Mouse (Mus musculus): ENCODE data around the gene Atxn7l2.

Gene Atxn7l2

DNA sequence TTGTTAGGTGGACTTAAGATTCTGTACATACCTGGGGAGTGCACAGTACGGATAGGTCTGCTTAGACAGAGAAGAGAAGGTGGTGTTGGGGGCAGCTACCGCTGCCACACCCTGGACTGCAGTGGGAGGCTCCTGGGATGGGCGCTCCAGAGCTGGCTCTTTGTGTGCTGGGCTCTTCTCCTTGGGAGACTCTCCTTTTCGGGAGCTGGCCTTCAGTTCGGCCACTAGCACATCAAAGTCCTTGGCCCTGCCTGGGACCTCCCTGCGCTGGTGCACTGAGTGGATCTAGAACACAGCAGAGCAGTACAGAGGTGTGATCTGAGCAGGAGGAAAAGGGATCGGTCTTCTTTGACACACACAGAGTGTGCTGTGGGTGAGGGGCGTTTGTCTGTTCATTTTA, 5.1 kb downstream of the Atxn7l2 start:
- no peak for DNase-seq

DNA sequence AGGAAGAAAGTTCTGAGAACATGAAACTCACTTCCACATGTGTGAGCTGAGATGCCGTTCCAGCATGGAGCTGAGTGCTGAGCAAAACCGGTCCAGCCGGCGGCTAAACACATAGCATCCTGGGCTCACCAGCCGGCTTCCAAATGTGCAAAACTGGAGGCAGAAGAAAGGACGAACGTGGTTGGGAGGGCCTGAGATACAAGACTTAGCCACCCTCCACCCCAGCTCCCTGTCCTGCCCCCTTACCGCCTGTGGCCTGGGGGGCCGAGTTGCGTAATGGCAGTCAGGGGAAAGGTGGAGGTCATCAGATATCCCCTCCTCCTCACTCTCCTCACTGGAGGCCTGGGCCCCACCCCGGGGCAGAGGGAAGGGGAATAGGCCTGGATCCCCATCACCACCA, 6.3 kb downstream of the Atxn7l2 start:
- DNase-seq, result no peak

DNA sequence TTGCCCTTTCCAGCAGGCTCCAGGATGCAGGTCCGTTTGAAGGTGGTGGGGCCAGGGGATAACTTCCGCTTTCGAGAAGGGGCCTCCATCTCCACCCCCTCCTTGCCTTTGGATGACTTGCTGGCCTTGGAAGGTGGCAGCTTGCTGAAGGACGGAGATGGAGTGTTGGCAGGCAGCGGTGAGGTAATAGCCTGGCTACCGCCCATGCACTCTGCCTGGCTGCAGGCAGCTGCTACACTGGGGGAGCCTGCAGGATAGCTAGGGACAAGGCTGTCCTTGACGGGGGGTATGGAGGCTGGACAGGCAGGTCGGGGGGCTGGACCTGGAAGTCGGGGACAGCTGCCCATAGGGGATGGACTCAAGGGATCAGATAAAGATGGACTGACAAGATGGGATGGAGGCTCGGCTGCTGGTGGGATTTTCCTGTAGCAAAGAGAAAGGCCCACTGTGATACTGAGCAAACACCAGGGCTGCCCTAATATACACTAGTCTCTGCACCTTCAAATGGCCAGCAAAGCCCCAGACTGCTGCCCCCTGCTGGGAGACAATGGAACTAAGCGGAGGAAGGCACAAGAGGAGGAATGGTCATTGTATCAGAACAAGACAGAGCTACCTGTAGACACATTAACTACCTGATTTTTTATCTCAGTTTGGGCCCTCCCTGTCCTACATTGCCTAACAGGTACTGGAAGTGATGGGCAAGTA, 7.0 kb downstream of the Atxn7l2 start:
- DNase-seq, result peak; percentile 74 to 81

DNA sequence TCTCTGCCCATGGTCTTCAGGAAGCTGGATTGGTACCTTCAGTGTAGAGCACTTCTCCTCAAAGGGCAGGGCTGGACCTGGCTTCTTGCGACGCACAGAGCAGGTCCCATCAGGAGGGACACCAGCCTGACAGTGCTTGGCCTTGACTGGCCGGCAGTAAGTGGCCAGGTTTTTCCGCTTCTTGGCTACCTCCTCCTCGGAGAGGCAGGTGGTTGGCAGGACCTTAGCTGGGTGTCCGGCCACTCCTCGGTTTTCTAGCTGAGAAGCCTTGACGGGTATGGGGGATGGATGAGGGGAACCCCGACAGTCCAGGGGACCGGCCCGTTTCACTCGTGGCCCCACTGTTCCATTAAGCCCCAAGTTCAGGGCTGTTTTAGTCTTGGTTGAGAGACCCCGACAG, 7.5 kb downstream of the Atxn7l2 start:
- DNase-seq, result no peak

DNA sequence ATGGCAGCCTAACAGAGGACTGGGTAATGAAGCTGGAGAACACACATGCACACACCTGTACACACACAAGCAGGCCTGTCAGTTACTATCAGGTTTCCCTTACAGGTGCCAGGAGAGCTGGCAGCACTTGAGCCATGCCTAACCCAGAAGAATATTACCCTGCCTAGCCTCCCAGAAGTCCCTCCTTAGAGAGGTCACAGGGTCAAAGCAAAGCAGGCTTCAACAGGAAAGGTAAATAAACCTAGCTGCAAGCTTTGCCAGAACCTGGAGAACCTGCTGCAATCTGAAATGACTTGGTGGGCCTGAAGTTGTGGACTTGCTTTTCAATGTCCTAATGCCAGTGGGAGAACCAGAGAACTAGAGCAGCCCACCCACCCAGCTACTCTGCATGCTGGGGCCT, 8.2 kb downstream of the Atxn7l2 start:
- peak; percentile 72 to 86 for DNase-seq

DNA sequence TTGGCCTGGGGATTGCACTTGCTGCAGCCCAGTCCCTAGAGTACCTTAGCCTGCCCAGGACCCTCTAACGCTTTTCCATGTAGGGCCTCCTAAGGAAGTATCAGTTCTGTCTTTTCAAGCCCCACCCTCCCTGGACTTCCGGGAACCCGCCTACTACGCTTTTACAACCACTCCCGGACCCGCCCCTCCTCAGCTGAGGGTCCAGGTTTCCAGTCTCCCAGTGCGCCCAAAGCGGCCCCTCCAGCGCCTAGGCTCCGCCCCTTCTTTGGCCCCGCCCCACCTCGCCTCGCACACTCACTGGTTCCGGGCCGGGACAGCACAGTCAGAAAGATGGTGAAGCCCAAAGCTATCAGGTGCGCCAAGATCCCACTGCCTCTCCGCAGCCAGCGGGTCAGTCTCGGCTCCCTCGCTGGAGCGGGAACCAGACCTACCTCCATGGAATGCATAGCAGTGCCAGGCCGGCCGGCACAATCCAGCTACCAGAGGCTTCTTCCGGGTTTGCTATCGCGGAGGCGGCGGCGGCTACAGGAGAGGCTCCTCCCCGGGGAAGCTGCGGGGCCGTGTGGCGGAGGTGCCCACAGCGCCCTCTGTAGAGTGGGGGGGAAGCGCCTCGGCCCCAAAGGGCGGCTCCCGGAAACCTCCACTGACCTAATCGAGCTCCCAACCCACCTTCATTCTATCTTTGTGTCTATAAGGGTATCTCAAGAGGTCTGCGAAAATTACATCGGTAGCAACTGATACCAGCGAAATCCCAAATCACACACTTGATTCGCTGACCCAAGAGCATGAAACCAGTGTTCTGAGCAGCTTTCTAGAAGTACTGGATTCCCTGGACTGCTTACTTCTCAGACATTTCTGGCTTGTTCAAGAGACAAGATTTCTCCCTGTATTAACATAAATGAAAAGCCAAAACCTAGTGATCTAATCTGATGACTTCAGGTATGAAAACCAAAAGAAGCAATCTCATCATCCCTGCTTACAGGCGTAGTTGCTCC, 10.1 kb downstream of the Atxn7l2 start, which contains the start of gene Cyb561d1:
Gene Cyb561d1 (minus strand): TSS at position 884 of the 995 bp plus-strand sequence.
- peak; percentile 97 to 98 for DNase-seq

DNA sequence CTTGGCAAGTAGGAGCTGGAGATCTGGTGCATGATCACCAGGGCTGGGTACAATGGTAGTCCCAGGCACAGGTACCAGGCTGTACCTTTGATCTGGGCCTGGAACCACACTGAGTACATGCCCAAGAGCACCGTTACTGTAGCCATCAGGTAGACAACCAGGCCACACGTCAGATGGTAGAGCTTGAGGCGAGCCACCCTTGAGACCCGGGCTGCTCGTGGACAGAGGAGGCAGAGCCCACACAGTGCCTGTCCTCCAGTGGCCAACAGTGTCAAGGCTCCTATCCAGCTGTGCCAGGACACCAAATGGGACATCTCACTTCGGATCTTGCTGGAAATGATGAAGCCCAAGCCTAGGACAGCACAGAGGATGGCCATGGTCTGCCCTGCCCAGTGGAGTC, 11.5 kb downstream of the Atxn7l2 start:
- no peak for DNase-seq

DNA sequence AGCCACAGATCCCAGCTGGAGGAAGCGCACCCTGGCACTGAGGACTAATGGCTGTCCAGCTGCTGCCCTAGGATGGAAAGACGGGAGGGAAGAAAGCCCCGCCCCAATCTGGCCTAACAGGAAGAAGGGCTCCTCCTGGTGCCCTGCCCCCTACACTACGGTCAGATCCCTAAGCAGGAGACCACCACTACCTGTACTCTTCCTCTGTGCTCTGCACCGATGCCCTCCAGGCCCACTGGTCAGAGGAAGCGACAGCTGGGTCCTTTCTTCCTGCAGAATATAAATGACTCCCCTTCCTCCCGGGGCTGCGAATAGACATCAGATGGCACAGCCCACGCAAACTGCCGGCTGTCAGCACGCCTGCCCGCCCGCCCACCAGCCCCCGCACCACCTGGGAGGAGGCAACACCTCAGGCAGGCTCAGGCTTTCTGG, 13.7 kb downstream of the Atxn7l2 start:
- peak in 1 of 2 experiments; percentile 52 for DNase-seq

DNA sequence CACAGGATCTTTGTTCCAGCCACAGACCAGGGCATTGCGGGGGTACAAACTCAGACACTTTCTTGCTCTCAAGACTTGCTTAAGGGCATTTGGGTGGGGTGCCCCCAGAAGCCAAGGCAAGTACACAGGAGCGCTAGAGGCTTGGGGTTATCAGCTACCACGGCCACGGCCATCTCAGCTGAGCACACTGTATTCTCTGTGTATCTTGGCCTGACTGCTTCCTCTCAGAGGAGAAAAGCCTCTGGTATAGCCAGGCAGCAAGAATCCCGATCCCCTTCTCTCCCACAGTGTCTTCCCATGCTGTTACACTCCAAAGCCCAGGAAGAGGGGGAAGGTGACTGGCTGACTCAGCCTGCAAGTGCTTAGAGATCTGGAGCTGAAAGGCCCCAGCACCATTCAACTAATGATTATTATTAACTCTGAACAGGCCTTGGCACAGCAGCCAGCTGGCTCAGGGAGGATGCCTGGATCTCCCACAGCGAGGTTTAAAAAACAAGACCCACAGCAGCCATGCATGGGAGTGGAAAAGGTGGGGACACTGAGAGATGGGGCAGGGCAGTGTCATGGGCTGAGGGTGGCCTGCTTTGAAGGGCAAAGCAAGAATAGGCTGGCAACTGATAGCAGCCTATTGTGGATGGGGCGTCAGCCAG, 14.7 kb downstream of the Atxn7l2 start:
- DNase-seq, result no peak

DNA sequence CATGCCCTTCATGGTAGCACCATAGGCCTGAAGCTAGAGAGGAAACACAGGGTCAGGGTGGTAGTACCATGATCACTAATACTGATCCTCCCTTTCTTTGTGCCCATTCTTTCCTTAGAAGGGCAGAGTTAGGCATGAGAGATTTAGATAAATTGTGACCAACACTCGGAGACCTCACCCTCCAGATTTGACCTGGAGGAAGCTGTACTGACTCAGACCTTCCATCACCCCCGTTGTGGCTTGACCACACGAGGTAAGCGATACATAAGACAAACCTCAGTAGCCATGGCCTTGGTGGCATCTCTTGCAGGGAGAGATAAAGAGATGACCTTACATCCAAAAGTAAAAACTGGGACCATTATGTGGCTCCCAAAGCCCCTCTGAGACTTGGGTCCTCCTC, 15.4 kb downstream of the Atxn7l2 start:
- DNase-seq, result no peak

DNA sequence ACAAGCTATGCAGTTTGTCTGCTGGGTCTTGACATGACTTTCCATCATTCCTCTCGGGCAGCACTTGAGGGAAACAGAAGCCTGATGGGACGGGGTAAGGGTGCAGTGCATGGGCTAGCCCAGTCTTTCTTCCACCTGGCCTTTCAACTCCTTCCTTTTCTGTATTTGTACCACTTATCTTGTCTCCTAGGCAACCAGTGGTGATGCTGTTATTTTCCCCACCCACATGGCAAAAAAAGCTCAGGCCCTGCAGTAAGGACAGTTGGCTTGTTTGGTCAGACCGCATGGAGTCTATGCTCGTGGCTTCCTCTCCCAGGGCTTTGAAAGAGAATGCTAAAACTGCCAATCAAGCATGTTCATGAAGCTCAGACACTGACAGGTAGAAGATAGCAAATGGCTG, 17.0 kb downstream of the Atxn7l2 start:
- DNase-seq, result no peak

DNA sequence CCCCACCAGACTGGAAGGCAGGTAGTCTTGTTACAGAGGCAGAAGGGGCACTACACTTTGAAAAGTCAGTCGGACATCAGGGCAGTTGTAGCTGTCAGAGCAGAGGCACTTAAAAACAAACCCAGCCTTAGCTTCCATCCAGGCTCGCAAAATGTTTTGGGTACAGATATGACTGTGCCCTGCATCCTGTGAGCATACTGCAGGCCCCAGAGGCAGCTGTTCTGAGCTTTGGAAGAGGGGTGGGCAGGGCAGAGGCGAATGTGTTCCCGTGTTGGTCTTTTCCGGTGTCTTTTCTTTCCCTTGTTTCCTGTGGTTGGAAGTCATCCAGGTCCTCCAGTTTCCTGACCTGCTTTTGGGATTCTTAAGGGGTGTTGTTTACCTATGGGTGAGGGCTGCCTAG, 20.8 kb downstream of the Atxn7l2 start:
- no peak for DNase-seq

DNA sequence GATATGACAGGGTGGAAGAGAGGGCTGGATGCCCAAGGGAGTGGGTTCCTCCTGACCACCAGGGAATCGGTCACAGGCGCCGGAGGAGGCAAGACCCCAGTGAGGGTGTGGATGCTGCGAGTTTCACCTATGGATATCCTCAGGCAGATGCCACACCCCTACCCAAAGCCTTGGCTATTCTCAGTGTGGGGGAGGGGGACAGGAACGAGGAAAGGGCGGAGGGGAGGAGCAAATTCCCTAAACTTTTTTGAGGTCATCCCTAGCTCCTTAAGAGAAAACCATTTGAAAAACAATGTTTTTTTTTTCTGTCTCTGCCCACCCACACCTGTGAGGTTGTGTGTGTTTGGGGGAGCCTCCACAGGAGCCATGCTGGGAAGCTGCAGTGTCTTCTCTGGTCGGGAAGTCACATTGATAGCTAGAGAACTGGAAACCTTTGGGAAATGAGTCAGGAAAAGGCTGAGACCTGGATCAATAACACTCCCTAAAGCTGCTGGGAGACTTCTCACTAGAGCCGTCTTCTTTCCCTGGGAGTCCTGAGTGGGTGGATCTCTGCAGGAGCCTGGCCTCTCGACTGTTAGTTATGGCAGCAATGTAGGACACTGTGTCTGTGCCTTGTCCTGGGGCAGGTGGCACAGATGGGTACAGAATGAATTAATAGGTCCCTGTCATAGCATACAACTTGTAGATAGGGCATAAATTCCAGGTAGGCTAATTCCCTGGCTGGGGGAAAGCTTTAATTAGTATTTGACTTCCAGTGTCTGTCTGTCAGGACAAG, 21.8 kb downstream of the Atxn7l2 start:
- DNase-seq, result no peak

DNA sequence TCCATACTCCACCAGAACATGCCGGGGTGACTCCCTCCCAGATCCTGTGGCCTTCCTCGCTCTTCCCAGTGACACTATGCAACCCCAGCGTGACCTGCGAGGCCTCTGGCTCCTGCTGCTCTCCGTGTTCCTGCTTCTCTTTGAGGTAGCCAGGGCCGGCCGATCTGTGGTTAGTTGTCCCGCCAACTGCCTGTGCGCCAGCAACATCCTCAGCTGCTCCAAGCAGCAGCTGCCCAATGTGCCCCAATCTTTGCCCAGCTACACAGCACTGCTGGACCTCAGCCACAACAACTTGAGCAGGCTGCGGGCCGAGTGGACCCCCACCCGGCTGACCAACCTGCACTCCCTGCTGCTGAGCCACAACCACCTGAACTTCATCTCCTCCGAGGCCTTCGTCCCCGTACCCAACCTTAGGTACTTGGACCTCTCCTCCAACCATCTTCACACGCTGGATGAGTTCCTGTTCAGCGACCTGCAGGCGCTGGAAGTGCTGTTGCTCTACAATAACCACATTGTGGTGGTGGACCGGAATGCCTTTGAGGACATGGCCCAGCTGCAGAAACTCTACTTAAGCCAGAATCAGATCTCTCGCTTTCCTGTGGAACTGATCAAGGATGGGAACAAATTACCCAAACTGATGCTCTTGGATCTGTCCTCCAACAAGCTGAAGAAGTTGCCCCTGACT, 23.5 kb downstream of the Atxn7l2 start:
- no peak for DNase-seq

DNA sequence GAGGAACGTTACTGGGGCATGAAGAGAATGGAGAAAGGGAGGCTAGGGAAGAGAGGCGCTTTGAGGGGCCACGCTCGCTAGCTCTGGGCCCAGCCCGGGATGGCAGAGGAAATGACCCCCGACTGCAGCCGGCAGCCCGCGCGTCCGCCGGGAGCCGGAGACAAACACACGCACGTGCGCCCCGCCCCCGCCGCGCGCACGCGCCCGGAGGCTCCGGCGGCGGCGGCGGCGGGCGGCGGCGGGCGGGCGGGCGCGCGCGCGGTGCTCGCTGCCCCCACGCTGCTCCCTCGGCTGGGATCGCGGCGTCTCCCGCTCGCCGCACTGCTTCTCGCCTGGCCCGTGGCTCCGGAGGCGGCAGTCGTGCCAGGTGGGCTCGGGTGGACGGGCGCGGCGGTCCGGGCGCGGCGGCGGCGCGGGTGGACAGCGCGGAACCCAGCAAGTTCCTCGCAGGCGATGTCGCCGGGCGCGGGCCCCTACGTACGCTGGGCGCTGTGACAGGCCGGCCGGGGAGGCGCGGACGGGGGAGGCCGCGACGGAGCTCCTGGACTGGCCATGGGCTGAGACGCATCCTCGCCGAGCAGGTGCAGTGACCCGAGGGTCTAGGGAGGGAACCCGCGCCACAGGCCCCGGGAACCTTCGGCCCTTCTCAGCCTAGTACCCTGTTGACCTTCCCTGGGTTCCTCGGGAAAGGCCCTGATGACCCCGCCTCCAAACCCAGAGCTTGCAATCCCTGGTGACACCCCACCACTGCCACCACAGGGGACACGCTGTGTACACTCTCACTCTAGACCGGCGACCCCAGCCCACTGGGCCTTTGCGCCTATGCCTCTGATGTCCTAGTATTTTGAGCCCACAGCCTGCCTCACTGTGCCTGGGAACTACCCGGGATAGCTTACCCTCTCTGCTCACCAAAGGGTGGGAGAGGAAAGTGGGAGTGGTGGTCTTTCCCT, 24.4 kb downstream of the Atxn7l2 start, which contains the start of gene Amigo1:
Gene Amigo1 (plus strand): TSS at position 238 of the 950 bp plus-strand sequence.
- DNase-seq, result peak; percentile 44

DNA sequence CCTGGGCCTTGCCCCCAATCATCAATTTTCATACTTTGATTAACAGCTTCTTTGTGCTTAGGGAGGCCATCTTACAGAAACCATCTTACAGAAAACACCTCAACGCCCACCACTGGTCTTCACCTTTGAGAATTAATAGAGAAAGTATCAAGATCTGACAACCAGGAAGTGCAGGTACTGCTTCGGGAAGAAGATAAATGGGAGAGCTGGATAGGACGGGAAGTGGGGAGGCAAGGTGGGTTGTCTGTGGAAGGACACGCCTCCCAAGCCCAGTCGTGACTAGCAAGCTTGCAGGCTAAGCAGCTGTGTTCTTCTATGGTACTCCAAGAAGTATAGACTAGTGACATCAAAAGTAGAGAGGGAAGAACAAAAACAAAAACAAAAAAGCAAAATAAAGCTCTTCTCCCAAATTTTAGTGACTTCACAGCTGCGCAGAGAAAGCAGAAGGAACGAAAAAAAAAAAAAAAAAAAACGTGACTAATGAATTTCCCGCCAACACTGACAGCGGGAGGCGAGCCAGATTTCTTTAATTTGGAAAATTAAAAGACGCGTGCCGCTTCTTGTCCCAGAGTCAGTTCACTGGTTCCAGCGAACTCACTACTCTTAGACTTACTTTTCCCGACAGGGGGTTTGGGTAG, 25.2 kb downstream of the Atxn7l2 start:
- DNase-seq, result no peak

DNA sequence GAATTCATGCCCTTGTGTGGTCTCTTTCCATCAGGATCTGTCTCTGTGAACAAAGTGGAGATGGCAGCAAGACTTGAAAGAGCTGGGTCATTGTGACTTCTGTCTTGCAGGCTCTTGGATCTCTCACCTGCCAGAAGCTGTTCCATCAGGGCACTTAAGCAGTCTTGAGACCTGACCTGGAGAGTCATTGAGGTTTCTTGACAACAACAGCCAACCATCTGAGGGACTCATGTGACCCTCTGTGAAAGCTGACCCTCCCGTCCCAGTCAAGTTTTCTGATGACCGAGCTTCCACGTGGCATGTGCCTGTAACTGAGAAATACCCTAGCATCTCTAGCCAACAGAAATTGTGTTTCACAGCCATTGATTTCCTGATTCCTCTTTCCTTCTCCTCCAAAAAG, 26.0 kb downstream of the Atxn7l2 start:
- peak; percentile 76 to 82 for DNase-seq

DNA sequence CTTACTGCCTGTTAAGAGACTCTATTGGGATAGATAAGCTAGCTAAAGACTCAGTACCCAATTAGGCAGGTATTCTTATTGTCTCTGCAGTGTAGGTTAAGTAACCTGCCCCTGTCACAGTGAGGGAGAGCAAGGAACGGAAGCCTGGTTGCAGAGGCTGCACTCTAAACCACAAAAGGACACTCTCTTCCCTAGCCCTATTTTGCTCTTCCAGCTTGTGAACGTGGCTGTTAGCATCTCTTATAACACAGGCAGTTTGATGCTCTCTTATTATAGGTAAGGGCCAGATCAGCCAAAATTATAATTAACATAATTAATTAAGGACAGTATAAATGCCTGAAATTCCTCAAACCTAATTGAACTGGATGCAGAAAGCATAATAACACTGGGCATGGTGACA, 30.2 kb downstream of the Atxn7l2 start:
- no peak for DNase-seq

DNA sequence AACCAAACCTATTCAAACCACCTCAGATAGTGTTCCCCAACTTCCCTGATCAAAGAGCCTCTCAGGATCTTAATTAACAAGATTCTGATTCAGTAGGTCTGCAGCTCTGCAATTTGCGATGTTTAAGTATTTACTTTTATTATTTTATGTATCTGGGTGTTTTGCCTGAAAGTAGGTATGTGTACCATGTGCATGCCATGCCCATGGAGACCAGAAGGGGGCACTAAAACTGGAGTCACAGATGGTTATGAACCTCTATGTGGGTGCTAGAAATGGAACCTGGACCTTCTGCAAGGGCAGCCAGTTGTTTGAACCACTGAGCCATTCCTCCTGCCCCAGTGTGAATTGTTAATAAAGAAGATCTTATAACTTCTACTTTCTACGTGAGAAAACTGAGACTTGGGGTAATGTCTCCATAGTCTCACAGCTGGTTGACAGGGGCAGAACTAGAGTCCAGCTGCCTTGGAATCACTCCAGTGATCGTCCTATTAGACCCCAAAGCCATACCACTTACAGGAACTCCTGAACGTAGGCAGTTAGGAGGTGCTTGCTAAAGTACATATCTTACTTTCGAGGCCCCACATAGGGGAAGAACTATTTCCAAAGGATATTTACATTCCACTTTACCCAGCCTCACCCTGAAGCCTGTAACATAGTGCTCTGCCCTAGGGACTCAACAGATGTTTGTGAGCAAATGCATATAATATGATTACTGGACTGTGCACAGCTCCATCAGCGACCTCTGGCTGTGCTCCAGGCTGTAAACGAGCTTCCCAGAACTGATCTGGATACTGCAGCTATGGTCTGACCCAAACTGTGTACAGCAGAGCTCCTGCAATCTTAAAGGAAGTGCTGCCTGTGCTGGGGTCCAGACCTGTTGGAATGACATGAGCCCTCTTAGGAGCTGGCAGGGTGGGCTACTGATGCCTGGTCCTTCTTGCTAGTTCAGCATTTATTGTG, 31.7 kb downstream of the Atxn7l2 start:
- no peak for DNase-seq
